Mouse (Mus musculus): ENCODE results near the gene Gm11555. TPM values are rescaled to one million over a fixed set of nuclear protein-coding genes. Genes with fewer than 3 reads are reported as not detected.
"Not testable (repeated sequence)": the region's sequence is repeated elsewhere in the genome, so short reads cannot be mapped to it uniquely, and the experiment has no call there.

Gm11555 gene
- total RNA-seq, 1 experiment = not detected

DNA sequence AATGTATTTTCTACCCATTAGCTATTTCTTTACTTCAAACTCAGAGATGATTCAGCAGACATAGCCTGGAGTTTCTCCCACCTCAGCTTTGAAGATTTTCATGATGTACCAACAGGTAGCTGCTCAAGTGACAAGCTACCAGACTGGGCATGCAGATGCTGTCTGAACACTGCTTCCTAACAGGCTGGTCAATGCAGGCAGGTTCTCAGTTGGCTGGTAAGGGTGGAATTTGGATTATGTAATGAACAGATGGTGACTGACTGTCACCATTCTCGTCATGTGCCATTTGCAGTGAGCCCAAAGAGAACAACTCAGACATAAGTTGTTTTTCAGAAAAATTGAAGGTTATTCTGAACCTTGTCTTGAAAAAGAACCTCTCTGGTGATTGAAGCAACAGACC is 40.9 kb downstream of the Gm11555 start:
- no peaks in the 10 kb centered on the region for H3K9me3 ChIP-seq (ENCODE audit: control insufficient read depth, insufficient read depth, low read depth, low read length)
- no peak for DNase-seq (ENCODE audit: low read depth, low spot score)
- in situ Hi-C loops (cut with MboI; ENCODE audit: low sequenced_read_pairs in 2 of 2, unreplicated experiment in 2 of 2) = no loop called here
- no peaks in the 10 kb centered on the region for H3K36me3 ChIP-seq (ENCODE audit: control insufficient read depth, insufficient read depth, low read length, poor library complexity, severe bottlenecking)
- no peak overlapping the region for H3K27ac ChIP-seq (ENCODE audit: insufficient read depth, low read depth, low read length, poor library complexity, severe bottlenecking)
- TF ChIP-seq CHD2 (IDR thresholded peaks at IDR 0.05; ENCODE audit: low read depth, low read length) (no peak), MAFK (IDR thresholded peaks at IDR 0.05; ENCODE audit: insufficient read depth, low read depth, low read length) (no peak), ZC3H11A (IDR thresholded peaks at IDR 0.05; ENCODE audit: borderline replicate concordance, low read depth, low read length) (no peak), HCFC1 (IDR thresholded peaks at IDR 0.05; ENCODE audit: borderline replicate concordance, insufficient read depth, low read length) (no peak), ZNF384 (IDR thresholded peaks at IDR 0.05; ENCODE audit: low read depth, low read length) (no peak)
- no peak overlapping the region for H3K9ac ChIP-seq (ENCODE audit: insufficient read depth, low read depth, low read length, poor library complexity, severe bottlenecking)
- H3K4me1 ChIP-seq (ENCODE audit: control insufficient read depth in 2 of 2, insufficient read depth in 2 of 2, low read length in 2 of 2, poor library complexity in 1 of 2) = no peaks in the 10 kb centered on the region
- no peak overlapping the region for H3K4me3 ChIP-seq (ENCODE audit: insufficient read depth in 1 of 2, low read depth in 1 of 2, low read length in 2 of 2, poor library complexity in 1 of 2, severe bottlenecking in 1 of 2)

DNA sequence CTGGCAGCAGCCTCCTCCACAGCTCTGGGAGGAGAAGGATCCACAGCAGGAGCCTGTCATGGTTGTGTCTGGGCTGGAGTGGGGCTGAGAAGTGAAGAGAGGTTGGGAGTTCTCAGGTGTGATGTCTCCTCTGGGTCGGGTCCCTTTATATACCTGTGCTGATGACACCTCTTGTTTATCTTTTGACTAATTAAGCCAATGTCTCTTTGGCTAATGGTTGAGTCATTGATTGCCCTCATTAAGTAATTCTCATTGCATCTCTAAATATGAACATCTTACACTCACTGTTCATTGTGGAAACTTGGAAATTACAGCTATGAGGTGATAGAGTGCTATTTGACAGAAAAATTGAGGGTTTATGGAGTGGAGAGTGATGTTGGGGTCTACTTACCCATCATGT is 46.8 kb downstream of the Gm11555 start, which contains the start of gene Gm11938:
Gm11938 (minus strand) TSS at position 101 of the 400 bp plus-strand sequence.
- in situ Hi-C loops (cut with MboI; ENCODE audit: low sequenced_read_pairs in 2 of 2, unreplicated experiment in 2 of 2); H3K4me1 ChIP-seq (ENCODE audit: control insufficient read depth in 2 of 2, insufficient read depth in 2 of 2, low read length in 2 of 2, poor library complexity in 1 of 2): not testable (repeated sequence)

More for the DNA sequence above, 46.8 kb downstream of the Gm11555 start, which contains the start of gene Gm11938:
- not testable (repeated sequence) for H3K36me3 ChIP-seq (ENCODE audit: control insufficient read depth, insufficient read depth, low read length, poor library complexity, severe bottlenecking); H3K9ac ChIP-seq (ENCODE audit: insufficient read depth, low read depth, low read length, poor library complexity, severe bottlenecking); H3K9me3 ChIP-seq (ENCODE audit: control insufficient read depth, insufficient read depth, low read depth, low read length); H3K27ac ChIP-seq (ENCODE audit: insufficient read depth, low read depth, low read length, poor library complexity, severe bottlenecking); DNase-seq (ENCODE audit: low read depth, low spot score); H3K4me3 ChIP-seq (ENCODE audit: insufficient read depth in 1 of 2, low read depth in 1 of 2, low read length in 2 of 2, poor library complexity in 1 of 2, severe bottlenecking in 1 of 2)

Other genes with a start within 250 kb of the Gm11555 start
- gene Krt12, start 228.0 kb downstream of the Gm11555 start, total RNA-seq (2012; rRNA removed) = 0.37 and 0.49 TPM in 2 replicates
- gene Krt20, start 212.1 kb downstream of the Gm11555 start, total RNA-seq (2012; rRNA removed) = 1.8 and 2.4 TPM in 2 replicates
- gene Krt23, start 157.1 kb downstream of the Gm11555 start, total RNA-seq (2012; rRNA removed) = 0.16 and 0.18 TPM in 2 replicates
- not detected in 2 replicates for gene Krt39, start 128.9 kb downstream of the Gm11555 start, total RNA-seq (2012; rRNA removed)
- gene Krt40, start 107.1 kb downstream of the Gm11555 start, total RNA-seq (2012; rRNA removed) = not detected in 2 replicates
- gene Krtap3-3, start 99.4 kb downstream of the Gm11555 start, total RNA-seq (2012; rRNA removed) = not detected in 2 replicates
- not detected in 2 replicates for gene Krtap3-2, start 93.4 kb downstream of the Gm11555 start, total RNA-seq (2012; rRNA removed)
- not detected in 2 replicates for gene Gm11939, start 90.8 kb downstream of the Gm11555 start, total RNA-seq (2012; rRNA removed)
- gene Krtap3-1, start 83.6 kb downstream of the Gm11555 start, total RNA-seq (2012; rRNA removed) = not detected in 2 replicates
- not detected in 2 replicates for gene Krtap1-5, start 69.2 kb downstream of the Gm11555 start, total RNA-seq (2012; rRNA removed)
- not detected in 2 replicates for gene Krtap1-4, start 66.6 kb downstream of the Gm11555 start, total RNA-seq (2012; rRNA removed)
- not detected in 2 replicates for gene Krtap1-3, start 58.9 kb downstream of the Gm11555 start, total RNA-seq (2012; rRNA removed)
- gene Krtap9-3, start 52.1 kb downstream of the Gm11555 start, total RNA-seq (2012; rRNA removed) = not detected in 2 replicates
- not detected in 2 replicates for gene Gm11938, start 46.9 kb downstream of the Gm11555 start, total RNA-seq (2012; rRNA removed)
- gene Gm11937, start 40.0 kb downstream of the Gm11555 start, total RNA-seq (2012; rRNA removed) = not detected in 2 replicates
- gene Krtap2-4, start 35.4 kb downstream of the Gm11555 start, total RNA-seq (2012; rRNA removed) = not detected in 2 replicates
- gene Gm11562, start 29.8 kb downstream of the Gm11555 start, total RNA-seq (2012; rRNA removed) = not detected in 2 replicates
- gene Krtap4-1, start 22.0 kb downstream of the Gm11555 start, total RNA-seq (2012; rRNA removed) = not detected in 2 replicates
- not detected in 2 replicates for gene Krtap4-2, start 15.2 kb downstream of the Gm11555 start, total RNA-seq (2012; rRNA removed)
- not detected in 2 replicates for gene Krtap4-7, start 6.1 kb downstream of the Gm11555 start, total RNA-seq (2012; rRNA removed)
- gene Gm11563, start 8.7 kb upstream of the Gm11555 start, total RNA-seq (2012; rRNA removed) = not detected in 2 replicates
- not detected in 2 replicates for gene Krtap4-6, start 15.7 kb upstream of the Gm11555 start, total RNA-seq (2012; rRNA removed)
- not detected in 2 replicates for gene Gm14190, start 40.5 kb upstream of the Gm11555 start, total RNA-seq (2012; rRNA removed)
- not detected in 2 replicates for gene Gm14180, start 84.1 kb upstream of the Gm11555 start, total RNA-seq (2012; rRNA removed)
- gene Gm11595, start 122.7 kb upstream of the Gm11555 start, total RNA-seq (2012; rRNA removed) = not detected in 2 replicates
- not detected in 2 replicates for gene Krtap4-8, start 130.5 kb upstream of the Gm11555 start, total RNA-seq (2012; rRNA removed)
- not detected in 2 replicates for gene Krtap4-9, start 135.0 kb upstream of the Gm11555 start, total RNA-seq (2012; rRNA removed)
- gene Gm11596, start 143.2 kb upstream of the Gm11555 start, total RNA-seq (2012; rRNA removed) = not detected in 2 replicates
- not detected in 2 replicates for gene Gm11569, start 148.7 kb upstream of the Gm11555 start, total RNA-seq (2012; rRNA removed)
- gene Gm11554, start 154.2 kb upstream of the Gm11555 start, total RNA-seq (2012; rRNA removed) = not detected in 2 replicates
- gene Krtap4-13, start 159.7 kb upstream of the Gm11555 start, total RNA-seq (2012; rRNA removed) = 1.3 and 1.5 TPM in 2 replicates
- 0.89 and 1.4 TPM in 2 replicates for gene Gm11564, start 165.4 kb upstream of the Gm11555 start, total RNA-seq (2012; rRNA removed)
- gene 2300003K06Rik, start 187.8 kb upstream of the Gm11555 start, total RNA-seq (2012; rRNA removed) = not detected in 2 replicates
- not detected in 2 replicates for gene Krtap4-16, start 201.4 kb upstream of the Gm11555 start, total RNA-seq (2012; rRNA removed)
- gene Gm11568, start 207.7 kb upstream of the Gm11555 start, total RNA-seq (2012; rRNA removed) = not detected in 2 replicates
- not detected in 2 replicates for gene Gm11559, start 214.2 kb upstream of the Gm11555 start, total RNA-seq (2012; rRNA removed)
- not detected in 2 replicates for gene Krtap9-1, start 223.2 kb upstream of the Gm11555 start, total RNA-seq (2012; rRNA removed)
- gene Gm11567, start 229.0 kb upstream of the Gm11555 start, total RNA-seq (2012; rRNA removed) = not detected in 2 replicates

Data from ES-E14 (cell line).